Mouse (Mus musculus) cerebellum, adult 11 months (tissue): ENCODE data around the gene Btbd8.

ENCODE experiments used
- DNase-seq: peaks from one replicate; pipeline ENCODE4 v3.0.0; 2022

Btbd8 gene

GRCm38 (mm10) chr5:107437464-107438281, at the start of gene Btbd8:
Btbd8 (plus strand) TSS chr5:107437997.
- peak; percentile 93 for DNase-seq

- no peak for DNase-seq
Measured at GRCm38 (mm10) chr5:107389373-107389772, 48.4 kb upstream of the Btbd8 start.

DNA sequence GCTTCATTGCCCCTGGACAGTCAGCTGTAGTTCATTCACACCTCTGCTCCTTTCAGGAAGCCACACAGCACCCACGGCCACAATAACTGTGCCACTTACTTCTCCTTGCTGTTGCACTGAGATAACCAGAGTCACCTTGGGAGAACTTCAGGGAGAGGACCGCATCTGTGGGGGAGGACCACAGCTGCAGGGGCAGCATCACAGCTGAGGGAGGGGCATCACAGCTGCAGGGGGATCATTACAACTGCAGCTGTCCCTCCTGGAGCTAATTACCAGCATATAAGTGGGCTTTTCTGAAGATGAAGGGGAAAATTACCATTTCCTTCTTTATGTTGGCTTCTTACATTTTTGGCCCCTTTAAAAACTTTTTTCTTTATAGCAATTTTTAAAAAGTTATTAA, 43.4 kb upstream of the Btbd8 start:
- no peak for DNase-seq

DNA sequence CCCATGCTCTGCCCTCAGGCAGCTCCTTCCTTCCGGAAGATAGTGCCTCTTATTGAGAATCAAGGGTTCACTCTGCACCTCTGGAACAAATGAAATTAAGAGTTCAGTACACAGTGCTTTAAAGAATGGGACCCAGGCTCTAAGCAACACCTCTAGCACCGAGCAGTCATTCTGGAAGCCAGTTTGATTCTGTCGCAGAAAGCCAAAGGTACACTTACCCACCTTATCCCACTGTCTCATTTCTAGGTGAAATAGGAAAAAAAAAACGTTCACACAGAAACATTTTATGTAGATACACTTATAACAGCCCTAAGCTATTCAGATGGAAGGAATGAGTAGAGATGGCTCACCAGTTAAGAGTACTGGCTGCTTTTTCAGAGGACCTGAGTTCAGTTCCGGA, 35.4 kb upstream of the Btbd8 start, which contains the start of gene Ephx4:
TSS of gene Ephx4 (plus strand) at position 301 of the 400 bp plus-strand sequence.
- DNase-seq = no peak

GRCm38 (mm10) chr5:107403011-107403946, 34.5 kb upstream of the Btbd8 start:
- peak; percentile 59 for DNase-seq

DNA sequence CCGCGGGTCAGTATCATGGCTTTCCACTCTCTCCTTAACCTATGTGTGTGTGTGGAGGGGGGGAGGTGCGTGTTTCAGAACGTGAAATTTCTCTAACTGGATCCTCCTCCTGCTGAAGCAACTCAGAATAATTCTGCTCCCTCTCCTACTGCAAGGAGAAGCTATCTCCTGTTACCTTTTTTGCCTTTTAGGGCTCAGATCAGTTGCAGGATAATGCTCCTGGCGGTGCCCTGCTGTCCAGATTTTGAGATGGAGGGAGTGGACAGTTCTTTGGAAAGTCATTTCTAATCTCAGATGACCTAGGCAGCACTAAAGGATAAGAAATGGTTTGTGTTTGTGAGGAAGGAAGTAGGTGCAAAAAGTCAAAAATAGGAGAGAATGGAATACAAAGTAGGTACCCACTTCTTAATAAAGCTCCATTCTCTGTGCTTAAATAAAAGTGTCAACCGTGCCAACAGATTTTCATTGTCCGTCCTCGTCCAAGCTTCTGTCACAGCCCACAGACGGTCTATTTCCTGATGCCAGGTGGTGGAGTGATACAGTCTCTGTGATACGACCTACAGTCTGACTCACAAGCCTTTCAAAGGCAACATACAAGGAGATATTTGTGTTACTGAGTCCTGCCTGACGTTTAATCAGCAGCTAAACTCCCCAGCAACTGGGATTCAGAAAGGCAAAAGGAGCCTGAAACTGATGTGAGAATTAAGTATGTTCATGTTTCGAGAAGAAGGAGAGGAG, 33.7 kb upstream of the Btbd8 start:
- peak; percentile 47 for DNase-seq

DNA sequence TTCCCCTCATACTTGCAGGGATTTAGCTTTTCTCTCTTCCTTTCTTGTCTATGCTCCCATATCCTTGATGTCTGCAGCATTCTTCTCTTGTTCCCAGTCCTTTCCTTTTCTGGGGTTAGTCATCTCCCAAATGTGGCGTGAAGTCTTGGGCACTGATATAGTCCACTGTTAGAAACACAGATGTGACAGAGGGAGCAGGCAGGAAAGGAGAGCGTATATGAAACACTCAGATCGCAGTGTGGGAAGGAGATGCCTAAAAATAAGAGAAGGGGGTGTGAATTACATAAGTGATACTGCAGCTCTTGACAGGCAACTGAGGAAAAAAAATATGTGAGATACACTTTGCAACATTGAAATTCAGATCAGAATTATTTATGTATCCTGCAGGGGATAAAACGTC, 32.4 kb upstream of the Btbd8 start:
- no peak for DNase-seq

DNA sequence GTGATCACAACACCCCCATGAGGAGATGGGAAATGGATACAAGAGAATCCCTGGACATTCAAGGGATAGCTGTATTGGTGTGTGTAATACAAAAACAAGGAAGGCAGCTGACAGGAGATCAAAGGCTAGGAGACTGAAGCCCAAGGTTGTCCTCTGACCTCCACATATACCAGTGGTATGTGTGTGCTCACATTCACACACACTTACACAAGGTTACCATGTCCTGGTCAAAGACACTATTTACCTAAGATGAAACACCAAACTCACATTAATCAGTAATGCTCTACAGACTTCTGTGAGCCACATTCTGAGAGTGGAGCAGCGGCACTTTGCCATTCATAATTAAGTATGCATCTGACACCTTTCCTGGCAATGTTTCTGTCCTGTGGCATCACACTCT, 27.5 kb upstream of the Btbd8 start:
- no peak for DNase-seq

GRCm38 (mm10) chr5:107411326-107411725, 26.5 kb upstream of the Btbd8 start:
- peak; percentile 20 for DNase-seq

- no peak for DNase-seq
Measured at GRCm38 (mm10) chr5:107412285-107412684, 25.5 kb upstream of the Btbd8 start.

DNA sequence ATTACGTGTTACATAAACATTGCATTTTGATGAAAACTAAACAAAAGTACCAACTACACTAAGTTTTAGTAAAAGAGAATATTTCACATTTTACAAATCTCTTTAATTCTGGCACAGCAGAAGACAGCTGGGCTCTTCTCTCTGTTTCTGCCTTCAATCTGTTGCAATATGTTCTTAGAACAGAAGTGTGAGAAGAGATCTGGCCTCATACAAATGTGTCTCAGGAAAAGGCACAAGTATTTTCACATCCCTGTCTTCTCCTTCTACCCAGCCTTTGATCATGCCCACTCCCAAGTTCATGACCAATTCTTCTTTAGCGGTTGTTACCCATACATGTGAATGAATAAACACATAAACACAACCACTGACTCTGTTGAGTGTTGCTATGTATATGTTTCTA, 22.7 kb upstream of the Btbd8 start:
- no peak for DNase-seq

- no peak for DNase-seq
Measured at GRCm38 (mm10) chr5:107421676-107422075, 16.1 kb upstream of the Btbd8 start.

- DNase-seq = no peak
Measured at GRCm38 (mm10) chr5:107431249-107431648, 6.5 kb upstream of the Btbd8 start, which contains the start of gene Lpcat2b. Lpcat2b (plus strand) TSS chr5:107431549.

DNA sequence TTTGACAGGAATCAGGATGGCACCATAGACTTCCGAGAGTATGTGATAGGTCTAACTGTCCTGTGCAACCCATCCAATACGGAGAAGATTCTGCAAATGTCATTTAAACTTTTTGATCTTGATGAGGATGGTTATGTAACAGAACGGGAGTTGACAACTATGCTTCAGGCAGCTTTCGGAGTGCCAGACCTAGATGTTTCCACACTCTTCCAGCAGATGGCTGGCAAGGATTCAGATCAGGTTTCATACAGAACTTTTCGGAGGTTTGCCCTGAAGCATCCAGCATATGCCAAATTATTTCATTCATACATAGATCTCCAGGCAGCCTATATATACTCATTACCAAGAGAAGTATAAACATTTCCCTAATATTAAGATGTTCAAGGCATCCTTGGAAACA, 3.8 kb upstream of the Btbd8 start:
- DNase-seq = no peak

- DNase-seq = no peak
Measured at GRCm38 (mm10) chr5:107436185-107436584, 1.6 kb upstream of the Btbd8 start.

- DNase-seq = no peak
Measured at GRCm38 (mm10) chr5:107436587-107437209, 1.1 kb upstream of the Btbd8 start.

DNA sequence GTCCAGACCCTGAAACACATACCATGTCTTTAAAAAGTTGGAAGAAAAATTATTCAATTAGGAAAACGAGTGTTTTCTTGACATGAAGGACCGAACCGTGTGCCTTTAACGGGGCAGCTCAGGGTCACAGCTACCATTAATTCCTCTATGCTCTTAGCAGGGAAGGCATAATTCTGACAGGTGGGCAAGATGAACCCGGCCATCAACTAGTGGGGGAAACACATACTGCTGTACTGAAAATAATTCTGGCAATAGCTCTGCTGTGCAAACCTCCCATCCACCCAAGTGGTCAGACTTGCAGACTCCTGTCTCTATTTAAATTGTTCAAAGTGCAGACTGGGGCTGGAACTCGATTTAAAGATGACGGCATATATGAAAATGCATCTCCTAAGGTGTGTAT, 556 bp downstream of the Btbd8 start:
- DNase-seq = no peak

- DNase-seq = no peak
Measured at GRCm38 (mm10) chr5:107441881-107442280, 4.1 kb downstream of the Btbd8 start.

GRCm38 (mm10) chr5:107444251-107444650, 6.5 kb downstream of the Btbd8 start:
- no peak for DNase-seq

DNA sequence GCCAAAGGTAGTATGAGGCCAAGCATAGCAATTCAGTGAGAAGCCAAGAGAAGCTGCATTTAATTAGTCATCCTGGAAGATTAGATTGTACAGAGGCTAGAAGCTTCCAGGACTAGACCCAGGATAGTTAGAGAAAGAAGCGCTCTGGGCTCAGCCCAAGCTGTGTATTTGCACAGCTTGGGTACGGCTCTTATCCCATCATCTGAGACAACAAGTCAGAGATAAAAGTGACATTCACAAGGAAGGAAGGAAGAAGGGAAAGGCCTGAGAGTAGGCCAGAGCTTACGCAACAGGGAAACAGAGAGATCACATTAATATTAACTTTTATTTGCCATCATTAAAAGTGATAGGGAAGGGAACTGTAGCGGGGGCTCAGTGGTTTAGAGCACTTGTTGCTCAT, 10.2 kb downstream of the Btbd8 start:
- DNase-seq = no peak

DNA sequence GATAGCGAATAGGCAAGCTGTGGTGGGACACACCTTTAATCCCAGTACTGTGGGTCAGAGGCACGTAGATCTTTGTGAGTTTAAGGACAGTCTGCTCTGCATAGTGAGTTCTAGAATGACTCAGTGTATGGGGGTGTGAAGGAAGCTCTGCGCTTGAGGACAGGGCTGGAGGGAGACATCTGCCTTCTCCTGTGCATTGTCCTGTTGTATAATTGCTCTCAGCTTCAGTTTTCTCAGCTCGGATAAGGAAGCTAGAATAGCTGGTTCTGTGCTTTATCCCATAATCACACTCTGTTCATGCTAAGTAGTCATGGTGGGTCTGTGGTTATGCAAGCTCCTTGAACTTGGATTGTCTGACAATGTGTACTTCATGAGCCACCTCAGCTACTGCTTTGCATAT, 11.0 kb downstream of the Btbd8 start:
- no peak for DNase-seq

DNA sequence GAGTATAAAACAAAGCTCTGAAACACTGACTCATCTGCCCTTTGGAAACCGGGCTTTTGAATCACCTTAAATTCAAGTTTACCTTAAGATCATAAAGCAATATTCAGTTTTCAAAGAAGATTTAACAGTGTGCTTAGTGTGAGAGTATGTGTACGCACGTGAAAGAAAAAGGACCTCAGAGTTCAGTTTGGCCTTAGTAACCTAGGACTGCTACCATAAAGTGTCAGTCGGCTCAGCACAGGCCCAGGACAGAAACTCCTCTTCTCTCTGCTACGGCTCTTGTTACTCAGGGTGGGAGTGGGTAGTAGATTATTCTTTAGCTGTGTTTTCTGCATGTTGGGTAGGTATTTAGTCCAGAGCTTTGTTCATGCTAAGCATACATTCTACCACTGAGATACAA, 11.8 kb downstream of the Btbd8 start:
- DNase-seq = no peak

GRCm38 (mm10) chr5:107450299-107450698, 12.5 kb downstream of the Btbd8 start:
- DNase-seq = no peak
